ENCODE assay signal across 10 mouse cellular contexts in genomic region chr3:84257989-84258517, GRCm38 (mm10). TPM values are rescaled to one million over a fixed set of nuclear protein-coding genes. Genes with fewer than 3 reads are reported as not detected.
DNase-seq lines count a peak whose midpoint lies in the region; ATAC-seq lines count a peak whose summit lies in the region.
"Had no signal": no experiment of that assay in that cellular context is flagged by ENCODE, and none has a peak within 500 bp of the region (broad histone marks: within the 10 kb centered on the region; RNA-seq: fewer than 3 reads in every experiment).

No protein-coding gene starts in this region.

- H3K27me3 ChIP-seq in heart, embryonic 10.5 days (ENCODE audit: insufficient read depth, poor library complexity, severe bottlenecking): peaks cover 46% of the 10 kb centered on the region
- H3K27me3 ChIP-seq in embryonic facial prominence, embryonic 13.5 days: 0 out of 2 replicates have a peak, but pooled peaks cover 4% of the 10 kb centered on the region
- H3K27me3 ChIP-seq in kidney, embryonic 15.5 days: 0 out of 2 replicates have a peak, but pooled peaks cover 4% of the 10 kb centered on the region
- H3K27me3 ChIP-seq in midbrain, embryonic 16.5 days (ENCODE audit: control insufficient read depth, insufficient read depth, low read depth, low read length): no peaks in the 10 kb centered on the region
- H3K27me3 ChIP-seq: CH12.LX had no signal

- no peaks in the 10 kb centered on the region for H3K36me3 ChIP-seq in heart, embryonic 10.5 days
- no peaks in the 10 kb centered on the region for H3K36me3 ChIP-seq in embryonic facial prominence, embryonic 13.5 days
- no peaks in the 10 kb centered on the region for H3K36me3 ChIP-seq in kidney, embryonic 15.5 days
- no peaks in the 10 kb centered on the region for H3K36me3 ChIP-seq in midbrain, embryonic 16.5 days (ENCODE audit: control insufficient read depth, insufficient read depth, low read length)

- 42% methylated on average over 10 of the region's 10 CpGs for WGBS in heart, embryonic 10.5 days
- WGBS in embryonic facial prominence, embryonic 13.5 days: 19% methylated on average over 10 of the region's 10 CpGs
- 16% methylated on average over 10 of the region's 10 CpGs for WGBS in kidney, embryonic 15.5 days
- 34% methylated on average over 10 of the region's 10 CpGs for WGBS in midbrain, embryonic 16.5 days

- H3K4me2 ChIP-seq in embryonic facial prominence, embryonic 13.5 days: peak overlapping the region; percentile 90
- peak overlapping the region; percentile 100 for H3K4me2 ChIP-seq in kidney, embryonic 15.5 days
- peak overlapping the region; percentile 58 for H3K4me2 ChIP-seq in midbrain, embryonic 16.5 days (ENCODE audit: low read length)

- no peak for ATAC-seq in embryonic facial prominence, embryonic 13.5 days (ENCODE audit: insufficient number of reproducible peaks, insufficient read depth, low FRiP score, low TSS enrichment, low read depth)
- no peak; the same call in 1 of the 2 replicates for ATAC-seq in kidney, embryonic 15.5 days (replicated peaks; ENCODE audit: low FRiP score)
- no peak for ATAC-seq in midbrain, embryonic 16.5 days
- ATAC-seq in inflammation-experienced regulatory T-cells, adult 6 months: no peak

- H3K27ac ChIP-seq in heart, embryonic 10.5 days: no peak overlapping the region
- H3K27ac ChIP-seq in embryonic facial prominence, embryonic 13.5 days: no peak overlapping the region
- peak overlapping the region; percentile 42; the same call in 1 of the 2 replicates for H3K27ac ChIP-seq in kidney, embryonic 15.5 days
- H3K27ac ChIP-seq in midbrain, embryonic 16.5 days (ENCODE audit: low read length): no peak overlapping the region

- H3K9ac ChIP-seq in embryonic facial prominence, embryonic 13.5 days: no peak overlapping the region
- H3K9ac ChIP-seq in kidney, embryonic 15.5 days: 0 out of 2 replicates have a peak overlapping the region, but pooled peaks have one; percentile 74
- peak overlapping the region; percentile 93; the same call in 1 of the 2 replicates for H3K9ac ChIP-seq in midbrain, embryonic 16.5 days (ENCODE audit: low read depth, low read length)

- peak overlapping the region; percentile 79 for H3K4me3 ChIP-seq in heart, embryonic 10.5 days
- peak overlapping the region; percentile 71 for H3K4me3 ChIP-seq in embryonic facial prominence, embryonic 13.5 days
- peak overlapping the region; percentile 59 for H3K4me3 ChIP-seq in kidney, embryonic 15.5 days (replicated peaks)
- H3K4me3 ChIP-seq in midbrain, embryonic 16.5 days (ENCODE audit: low read depth, low read length): peak overlapping the region; percentile 71

- peaks cover 22% of the 10 kb centered on the region for H3K4me1 ChIP-seq in heart, embryonic 10.5 days
- H3K4me1 ChIP-seq in embryonic facial prominence, embryonic 13.5 days: peaks cover 38% of the 10 kb centered on the region
- H3K4me1 ChIP-seq in kidney, embryonic 15.5 days: peaks cover 51% of the 10 kb centered on the region
- peaks cover 32% of the 10 kb centered on the region for H3K4me1 ChIP-seq in midbrain, embryonic 16.5 days (ENCODE audit: control insufficient read depth, insufficient read depth, low read length)

- no peaks in the 10 kb centered on the region for H3K9me3 ChIP-seq in heart, embryonic 10.5 days
- no peaks in the 10 kb centered on the region for H3K9me3 ChIP-seq in embryonic facial prominence, embryonic 13.5 days
- no peaks in the 10 kb centered on the region for H3K9me3 ChIP-seq in kidney, embryonic 15.5 days (replicated peaks)
- no peaks in the 10 kb centered on the region for H3K9me3 ChIP-seq in midbrain, embryonic 16.5 days (replicated peaks; ENCODE audit: control insufficient read depth, low read length, poor library complexity, severe bottlenecking)

- no peak for DNase-seq in heart, embryonic 10.5 days (ENCODE audit: low spot score)
- DNase-seq in heart, adult 9 months (ENCODE audit: low spot score in 2 of 2): no peak
- no peak for DNase-seq in right cerebral cortex, adult 2 months (ENCODE audit: low spot score in 2 of 2)
- DNase-seq in layer of hippocampus, adult 18-20 months (ENCODE audit: low spot score in 2 of 2): no peak
- DNase-seq: thymus, postnatal 36 days had no signal

RNA-seq across cellular contexts. Expression of gene Trim2, which starts 48.6 kb away (rescaled TPM):
- 7.1 and 8.0 TPM in 2 replicates for polyA plus RNA-seq in heart, embryonic 10.5 days (2016; fragmentation: Nextera tagmentation; extraction: Ambion mirVana)
- 25.5 and 27.9 TPM in 2 replicates for polyA plus RNA-seq in embryonic facial prominence, embryonic 13.5 days (2015; fragmentation: Nextera tagmentation; extraction: Ambion mirVana)
- polyA plus RNA-seq in kidney, embryonic 15.5 days (2015; fragmentation: Nextera tagmentation; extraction: Ambion mirVana): 27.5 and 27.8 TPM in 2 replicates
- polyA plus RNA-seq in midbrain, embryonic 16.5 days (2015; fragmentation: Nextera tagmentation; extraction: Ambion mirVana): 174 and 182 TPM in 2 replicates
- 1 to 10 TPM; 3.1 to 5.0 (median 4.8) TPM for polyA plus RNA-seq in inflammation-experienced regulatory T-cells, adult 6 months (2017; shearing (Covaris generic))
- total RNA-seq in layer of hippocampus, adult 18-20 months (2021): 100 to 1,000 TPM; 438 to 456 TPM
